Mouse (Mus musculus) layer of hippocampus, adult 2 months (tissue): ENCODE results near the gene Tmc3. TPM values are rescaled to one million over a fixed set of nuclear protein-coding genes. Genes with fewer than 3 reads are reported as not detected.
A peak's percentile ranks its signal among the peaks of the same experiment; 100 is the strongest.

Experiments
- DNase-seq, 2 experiments: peaks; one replicate each; pipeline ENCODE4 v3.0.0; 2022; ENCODE audit warnings: low spot score in 2 of 2
- H3K27ac ChIP-seq: fragments of 200-600 bp; 2 replicates; pipeline ENCODE4 v1.8.1; 2022
- H3K4me3 ChIP-seq: fragments of 200-600 bp; 2 replicates; pipeline ENCODE4 v1.8.1; 2022; ENCODE audit warnings: mild to moderate bottlenecking
- CTCF ChIP-seq: fragments of 200-600 bp; conservative IDR thresholded peaks from 2 replicates; pipeline ENCODE4 v1.8.1; 2022; ENCODE audit warnings: antibody characterized with exemption, mild to moderate bottlenecking, moderate library complexity
- total RNA-seq, 2 experiments: library from RNA; stranded (reverse); gene quantifications; 2 replicates each; pipeline ENCODE4 v1.2.3; 2021

The Tmc3 gene
- total RNA-seq, 2 experiments from 2014 or later, result 0.22 to 0.26 TPM

GRCm38 (mm10) chr7:83567841-83568500 is 16.8 kb upstream of the Tmc3 start:
- H3K27ac ChIP-seq, result no peak overlapping the region
- peak; percentile 96 for TF ChIP-seq CTCF
- H3K4me3 ChIP-seq, result no peak overlapping the region
- peak in 1 of 2 experiments; percentile 35 for DNase-seq

GRCm38 (mm10) chr7:83568815-83569214 is 15.9 kb upstream of the Tmc3 start:
- TF ChIP-seq CTCF, result no peak
- H3K27ac ChIP-seq, result no peak overlapping the region

GRCm38 (mm10) chr7:83569436-83569835 is 15.3 kb upstream of the Tmc3 start:
- Histone ChIP-seq H3K27ac (no peak overlapping the region), H3K4me3 (no peak overlapping the region)
- no peak for TF ChIP-seq CTCF
- no peak for DNase-seq

More at GRCm38 (mm10) chr7:83568815-83569214, 15.9 kb upstream of the Tmc3 start:
- no peak overlapping the region for H3K4me3 ChIP-seq
- DNase-seq, result no peak

GRCm38 (mm10) chr7:83571077-83571476 is 13.7 kb upstream of the Tmc3 start:
- Histone ChIP-seq H3K27ac (no peak overlapping the region), H3K4me3 (no peak overlapping the region)
- DNase-seq, result no peak
- TF ChIP-seq CTCF, result no peak

GRCm38 (mm10) chr7:83571901-83572300 is 12.8 kb upstream of the Tmc3 start:
- no peak for TF ChIP-seq CTCF
- Histone ChIP-seq H3K27ac (no peak overlapping the region), H3K4me3 (no peak overlapping the region)
- no peak for DNase-seq

- H3K27ac ChIP-seq, result no peak overlapping the region
- H3K4me3 ChIP-seq, result no peak overlapping the region
- TF ChIP-seq CTCF, result no peak
- no peak for DNase-seq
Observed at GRCm38 (mm10) chr7:83572451-83572850, 12.3 kb upstream of the Tmc3 start.

GRCm38 (mm10) chr7:83580946-83581345 is 3.8 kb upstream of the Tmc3 start:
- no peak for TF ChIP-seq CTCF
- peak in 1 of 2 experiments; percentile 23 for DNase-seq
- no peak overlapping the region for H3K27ac ChIP-seq
- H3K4me3 ChIP-seq, result no peak overlapping the region

- no peak overlapping the region for H3K4me3 ChIP-seq
- no peak for TF ChIP-seq CTCF
- DNase-seq, result no peak
- H3K27ac ChIP-seq, result no peak overlapping the region
Observed at GRCm38 (mm10) chr7:83594056-83594455, 9.3 kb downstream of the Tmc3 start.

- no peak for TF ChIP-seq CTCF
- Histone ChIP-seq H3K4me3 (no peak overlapping the region), H3K27ac (no peak overlapping the region)
- DNase-seq, result no peak
Observed at GRCm38 (mm10) chr7:83597063-83597462, 12.3 kb downstream of the Tmc3 start.

- no peak overlapping the region for H3K4me3 ChIP-seq
Observed at GRCm38 (mm10) chr7:83598997-83599912, 14.5 kb downstream of the Tmc3 start.

GRCm38 (mm10) chr7:83599913-83600286 is 15.2 kb downstream of the Tmc3 start:
- H3K27ac ChIP-seq, result no peak overlapping the region
- H3K4me3 ChIP-seq, result no peak overlapping the region
- peak; percentile 83 for TF ChIP-seq CTCF
- peak; percentile 22 to 36 for DNase-seq

More at GRCm38 (mm10) chr7:83598997-83599912, 14.5 kb downstream of the Tmc3 start:
- TF ChIP-seq CTCF, result no peak
- H3K27ac ChIP-seq, result no peak overlapping the region
- no peak for DNase-seq

- Histone ChIP-seq H3K27ac (no peak overlapping the region), H3K4me3 (no peak overlapping the region)
- no peak for DNase-seq
- TF ChIP-seq CTCF, result no peak
Observed at GRCm38 (mm10) chr7:83604180-83604944, 19.6 kb downstream of the Tmc3 start.

- Histone ChIP-seq H3K4me3 (no peak overlapping the region), H3K27ac (no peak overlapping the region)
- TF ChIP-seq CTCF, result no peak
- DNase-seq, result no peak
Observed at GRCm38 (mm10) chr7:83606796-83607195, 22.1 kb downstream of the Tmc3 start.
